Mouse (Mus musculus): ENCODE data around the gene Zfp81. TPM values are rescaled to one million over a fixed set of nuclear protein-coding genes. Genes with fewer than 3 reads are reported as not detected.
"Not testable (repeated sequence)": the region's sequence is repeated elsewhere in the genome, so short reads cannot be mapped to it uniquely, and the experiment has no call there.

The Zfp81 gene
- total RNA-seq (2021) = 1 to 10 TPM; 8.7 to 9.4 TPM
- long read RNA-seq, experiment 1, full-length matches to known transcripts = 5 of 5 reads
- long read RNA-seq, experiment 1, partial matches to known transcripts = 0 of 5 reads
- long read RNA-seq, experiment 1, other reads (novel, unspliced or antisense) = 0 of 5 reads
- long read RNA-seq, experiment 2, full-length matches to known transcripts = 6 of 7 reads
- long read RNA-seq, experiment 2, partial matches to known transcripts = 0 of 7 reads
- long read RNA-seq, experiment 2, other reads (novel, unspliced or antisense) = 1 of 7 reads

GRCm38 (mm10) chr17:33358411-33359384 lies at the start of gene Zfp81:
Gene Zfp81, minus strand, starts transcription at chr17:33358878.
- DNase-seq (ENCODE audit: low spot score in 2 of 2) = peak; percentile 44 to 78

GRCm38 (mm10) chr17:33394182-33395034 lies 35.7 kb upstream of the Zfp81 start, which contains the start of gene Zfp101:
Gene Zfp101, minus strand, starts transcription at chr17:33394641.
- DNase-seq (ENCODE audit: low spot score in 2 of 2) = peak; percentile 65 to 85

- DNase-seq (ENCODE audit: low spot score in 2 of 2) = no peak
These were observed 33.6 kb upstream of the Zfp81 start for GRCm38 (mm10) chr17:33392271-33392670.

GRCm38 (mm10) chr17:33385705-33386104 lies 27.0 kb upstream of the Zfp81 start:
- no peak for DNase-seq (ENCODE audit: low spot score in 2 of 2)

- no peak for DNase-seq (ENCODE audit: low spot score in 2 of 2)
These were observed 14.1 kb upstream of the Zfp81 start for GRCm38 (mm10) chr17:33372795-33373194.

- no peak for DNase-seq (ENCODE audit: low spot score in 2 of 2)
These were observed 5.7 kb downstream of the Zfp81 start for GRCm38 (mm10) chr17:33352981-33353380.

- DNase-seq (ENCODE audit: low spot score in 2 of 2) = not testable (repeated sequence)
These were observed 68.9 kb downstream of the Zfp81 start for GRCm38 (mm10) chr17:33289876-33290149.

GRCm38 (mm10) chr17:33289039-33289875 lies 69.4 kb downstream of the Zfp81 start, which contains the start of gene Zfp955b:
Gene Zfp955b, plus strand, starts transcription at chr17:33289544.
- DNase-seq (ENCODE audit: low spot score in 2 of 2) = not testable (repeated sequence)

Other genes starting within 250 kb of the Zfp81 start
- under 1 TPM in 1 of 2 experiments, not detected in 1; 0.07 TPM for gene Morc2b, start 219.2 kb downstream of the Zfp81 start, total RNA-seq (2021)
- gene Olfr55, start 190.4 kb downstream of the Zfp81 start, total RNA-seq (2021) = not detected
- gene Olfr239, start 167.6 kb downstream of the Zfp81 start, total RNA-seq (2021) = not detected
- under 1 TPM; 0.15 to 0.23 TPM for gene Olfr1564, start 137.2 kb downstream of the Zfp81 start, total RNA-seq (2021)
- gene Zfp955a, start 103.7 kb downstream of the Zfp81 start, total RNA-seq (2021) = 1 to 10 TPM; 6.7 to 8.2 TPM
- gene Olfr63, start 94.2 kb downstream of the Zfp81 start, total RNA-seq (2021) = under 1 TPM in 1 of 2 experiments, not detected in 1; 0.03 TPM
- gene Zfp955b, start 69.3 kb downstream of the Zfp81 start, total RNA-seq (2021) = 10 to 100 TPM; 10.6 to 11.8 TPM
- 1 to 10 TPM; 6.6 to 9.7 TPM for gene Zfp101, start 35.8 kb upstream of the Zfp81 start, total RNA-seq (2021)
- gene Actl9, start 74.0 kb upstream of the Zfp81 start, total RNA-seq (2021) = not detected
- 10 to 100 TPM; 42.1 to 57.6 TPM for gene Adamts10, start 165.3 kb upstream of the Zfp81 start, total RNA-seq (2021)
- gene Myo1f, start 196.8 kb upstream of the Zfp81 start, total RNA-seq (2021) = 1 to 10 TPM; 3.0 to 4.3 TPM

Data from gastrocnemius, postnatal 4 days (tissue).